Mouse (Mus musculus): Measurements from ENCODE around the gene Trpt1. TPM values are rescaled to one million over a fixed set of nuclear protein-coding genes. Genes with fewer than 3 reads are reported as not detected.

Trpt1 gene
- polyA plus RNA-seq, 2 experiments, result 12.0 to 15.1 TPM

GRCm38 (mm10) chr19:7012426-7012825 lies 16.5 kb downstream of the Trpt1 start:
- no peak overlapping the region for H3K4me3 ChIP-seq (replicated peaks; ENCODE audit: low read length)
- H3K36me3 ChIP-seq (ENCODE audit: control insufficient read depth, insufficient read depth, low read length), result peaks cover 7% of the 10 kb centered on the region; the same call in 1 of the 2 replicates
- no peaks in the 10 kb centered on the region for H3K27me3 ChIP-seq (ENCODE audit: control insufficient read depth, insufficient read depth, low read length)
- no peak for ATAC-seq (ENCODE audit: low FRiP score, low read depth)
- no peak overlapping the region for H3K9ac ChIP-seq (ENCODE audit: low read depth, low read length, severe bottlenecking)
- no peaks in the 10 kb centered on the region for H3K9me3 ChIP-seq (ENCODE audit: control insufficient read depth, low read length)
- H3K4me1 ChIP-seq (ENCODE audit: control insufficient read depth, insufficient read depth, low read length), result no peaks in the 10 kb centered on the region
- DNase-seq (ENCODE audit: low spot score), result no peak
- 92% methylated on average over 4 of the region's 4 CpGs for WGBS
- H3K4me2 ChIP-seq (replicated peaks; ENCODE audit: low read depth, low read length, severe bottlenecking), result no peak overlapping the region
- no peak overlapping the region for H3K27ac ChIP-seq (replicated peaks; ENCODE audit: low read depth, low read length)
- no peak for TF ChIP-seq POLR2A (IDR thresholded peaks at IDR 0.05; ENCODE audit: borderline replicate concordance, extremely low read depth, insufficient read depth, insufficient read length)

DNA sequence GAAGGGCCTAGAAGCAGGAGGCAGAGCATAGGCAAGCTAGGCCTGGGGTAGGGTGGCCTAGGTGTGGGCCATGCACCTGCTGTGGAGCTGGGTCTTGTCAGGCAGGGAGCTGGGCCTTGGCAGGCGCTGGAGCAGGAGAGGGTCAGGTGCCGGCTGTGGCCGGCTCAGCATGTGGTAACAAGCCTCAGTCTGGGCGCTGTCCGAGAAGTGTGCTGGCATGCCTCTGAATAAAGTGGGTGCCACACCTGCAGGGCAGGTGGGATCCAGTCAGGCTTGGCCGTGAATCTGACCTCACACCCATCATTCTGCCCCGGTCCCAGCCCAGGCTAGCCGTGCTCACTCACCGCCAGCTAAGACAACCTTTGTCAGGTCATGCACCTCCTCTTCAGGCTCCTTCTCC lies 18.1 kb downstream of the Trpt1 start:
- Histone ChIP-seq H3K36me3 (ENCODE audit: control insufficient read depth, insufficient read depth, low read length) (peaks cover 17% of the 10 kb centered on the region), H3K4me2 (replicated peaks; ENCODE audit: low read depth, low read length, severe bottlenecking) (no peak overlapping the region), H3K4me3 (replicated peaks; ENCODE audit: low read length) (no peak overlapping the region), H3K27ac (replicated peaks; ENCODE audit: low read depth, low read length) (no peak overlapping the region), H3K9ac (ENCODE audit: low read depth, low read length, severe bottlenecking) (no peak overlapping the region), H3K9me3 (ENCODE audit: control insufficient read depth, low read length) (no peaks in the 10 kb centered on the region), H3K4me1 (ENCODE audit: control insufficient read depth, insufficient read depth, low read length) (no peaks in the 10 kb centered on the region), H3K27me3 (ENCODE audit: control insufficient read depth, insufficient read depth, low read length) (no peaks in the 10 kb centered on the region)
- DNase-seq (ENCODE audit: low spot score) (no peak), ATAC-seq (ENCODE audit: low FRiP score, low read depth) (no peak)
- no peak for TF ChIP-seq POLR2A (IDR thresholded peaks at IDR 0.05; ENCODE audit: borderline replicate concordance, extremely low read depth, insufficient read depth, insufficient read length)
- WGBS, result 85% methylated on average over 9 of the region's 9 CpGs

DNA sequence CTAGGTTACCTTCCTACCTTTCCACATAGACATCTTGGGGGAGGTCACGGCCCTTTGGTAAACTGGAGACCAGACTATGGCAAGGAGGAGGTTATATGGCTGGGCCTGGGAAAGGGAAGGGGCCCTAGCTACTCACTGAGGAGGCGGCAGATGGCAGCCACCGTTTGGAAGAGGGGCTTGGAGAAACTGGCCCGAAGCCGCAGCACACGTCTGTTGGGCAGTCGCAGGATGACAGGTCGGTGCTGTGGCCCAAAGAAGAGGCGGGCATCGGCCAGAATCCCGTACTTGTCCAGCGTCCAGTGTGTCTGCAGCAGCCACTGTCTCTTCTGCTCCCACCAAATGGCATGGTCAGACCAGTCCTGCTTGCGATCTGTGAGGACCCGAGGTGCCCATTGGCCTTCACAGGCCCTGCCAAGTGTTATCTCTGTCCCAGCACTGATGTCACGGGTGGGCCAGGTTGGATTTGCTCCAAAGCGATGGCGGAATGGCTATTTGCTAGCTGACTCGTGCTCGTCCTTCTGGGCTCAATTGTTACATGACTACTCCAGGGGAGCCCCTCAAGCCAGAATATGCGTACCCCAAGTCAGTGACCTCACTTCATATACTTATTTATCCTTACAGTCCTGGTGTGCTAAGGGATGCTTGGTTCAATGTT lies 18.7 kb downstream of the Trpt1 start:
- Histone ChIP-seq H3K9ac (ENCODE audit: low read depth, low read length, severe bottlenecking) (no peak overlapping the region), H3K4me1 (ENCODE audit: control insufficient read depth, insufficient read depth, low read length) (no peaks in the 10 kb centered on the region), H3K27me3 (ENCODE audit: control insufficient read depth, insufficient read depth, low read length) (no peaks in the 10 kb centered on the region), H3K27ac (replicated peaks; ENCODE audit: low read depth, low read length) (no peak overlapping the region), H3K4me3 (replicated peaks; ENCODE audit: low read length) (no peak overlapping the region), H3K36me3 (ENCODE audit: control insufficient read depth, insufficient read depth, low read length) (peaks cover 23% of the 10 kb centered on the region), H3K4me2 (replicated peaks; ENCODE audit: low read depth, low read length, severe bottlenecking) (no peak overlapping the region), H3K9me3 (ENCODE audit: control insufficient read depth, low read length) (no peaks in the 10 kb centered on the region)
- WGBS, result 90% methylated on average over 20 of the region's 20 CpGs
- no peak for ATAC-seq (ENCODE audit: low FRiP score, low read depth)
- TF ChIP-seq POLR2A (IDR thresholded peaks at IDR 0.05; ENCODE audit: borderline replicate concordance, extremely low read depth, insufficient read depth, insufficient read length), result no peak
- DNase-seq (ENCODE audit: low spot score), result no peak

DNA sequence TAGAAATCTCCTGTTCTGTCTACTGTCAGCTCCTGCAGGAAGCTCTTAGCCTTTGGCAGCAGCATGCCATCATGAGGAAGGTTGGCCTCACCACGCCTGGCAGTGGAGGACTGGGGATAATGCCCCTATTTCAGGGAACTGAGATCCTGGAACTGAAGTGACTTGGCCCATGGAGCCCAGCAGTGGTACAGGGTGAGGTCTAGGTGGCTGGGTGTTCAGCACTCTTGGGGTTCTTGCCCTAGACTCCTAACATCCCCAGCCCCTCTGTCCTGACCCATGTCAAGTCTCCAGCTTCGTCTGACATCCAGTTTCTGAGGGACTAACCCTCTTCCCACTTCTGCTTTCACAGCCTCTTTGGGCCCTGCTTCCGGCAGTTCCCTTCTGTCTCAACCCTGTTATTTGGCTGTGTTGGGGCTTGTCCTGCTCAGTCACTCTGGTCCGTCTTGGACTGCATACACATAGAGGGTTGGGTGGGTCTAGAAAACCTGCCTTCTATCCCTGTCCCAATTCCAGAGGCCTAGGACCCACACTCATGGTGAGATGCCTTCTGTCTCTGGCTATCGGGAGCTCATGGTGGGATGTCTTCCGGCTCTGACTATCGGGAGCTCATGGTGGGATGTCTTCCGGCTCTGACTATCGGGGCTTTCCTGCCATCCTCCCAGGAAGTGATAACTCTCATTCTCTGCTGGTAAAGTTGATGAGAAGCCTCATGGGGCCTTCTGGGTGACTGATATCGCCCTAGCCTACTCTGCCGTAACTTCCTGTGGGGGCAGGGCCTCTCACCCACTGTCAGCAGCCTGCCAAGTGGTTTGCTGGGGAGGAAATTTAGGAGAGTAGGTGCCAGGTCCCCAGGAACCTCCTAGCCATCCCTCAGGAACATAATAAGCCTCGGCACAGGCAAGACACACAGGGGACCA lies 21.9 kb downstream of the Trpt1 start:
- Histone ChIP-seq H3K27me3 (ENCODE audit: control insufficient read depth, insufficient read depth, low read length) (no peaks in the 10 kb centered on the region), H3K27ac (replicated peaks; ENCODE audit: low read depth, low read length) (no peak overlapping the region), H3K9me3 (ENCODE audit: control insufficient read depth, low read length) (no peaks in the 10 kb centered on the region), H3K4me2 (replicated peaks; ENCODE audit: low read depth, low read length, severe bottlenecking) (no peak overlapping the region), H3K36me3 (ENCODE audit: control insufficient read depth, insufficient read depth, low read length) (peaks cover 55% of the 10 kb centered on the region), H3K4me3 (replicated peaks; ENCODE audit: low read length) (no peak overlapping the region), H3K4me1 (ENCODE audit: control insufficient read depth, insufficient read depth, low read length) (no peaks in the 10 kb centered on the region), H3K9ac (ENCODE audit: low read depth, low read length, severe bottlenecking) (no peak overlapping the region)
- WGBS, result 81% methylated on average over 12 of the region's 12 CpGs
- TF ChIP-seq POLR2A (IDR thresholded peaks at IDR 0.05; ENCODE audit: borderline replicate concordance, extremely low read depth, insufficient read depth, insufficient read length), result no peak
- DNase-seq (ENCODE audit: low spot score), result no peak
- no peak for ATAC-seq (ENCODE audit: low FRiP score, low read depth)

- H3K4me2 ChIP-seq (replicated peaks; ENCODE audit: low read depth, low read length, severe bottlenecking), result no peak overlapping the region
- 90% methylated on average over 11 of the region's 11 CpGs for WGBS
- no peak overlapping the region for H3K9ac ChIP-seq (ENCODE audit: low read depth, low read length, severe bottlenecking)
Measured at GRCm38 (mm10) chr19:7018546-7018945, 22.6 kb downstream of the Trpt1 start.

More at GRCm38 (mm10) chr19:7018546-7018945, 22.6 kb downstream of the Trpt1 start:
- Histone ChIP-seq H3K9me3 (ENCODE audit: control insufficient read depth, low read length) (no peaks in the 10 kb centered on the region), H3K36me3 (ENCODE audit: control insufficient read depth, insufficient read depth, low read length) (peaks cover 62% of the 10 kb centered on the region), H3K4me1 (ENCODE audit: control insufficient read depth, insufficient read depth, low read length) (no peaks in the 10 kb centered on the region), H3K4me3 (replicated peaks; ENCODE audit: low read length) (no peak overlapping the region), H3K27me3 (ENCODE audit: control insufficient read depth, insufficient read depth, low read length) (no peaks in the 10 kb centered on the region), H3K27ac (replicated peaks; ENCODE audit: low read depth, low read length) (no peak overlapping the region)
- TF ChIP-seq POLR2A (IDR thresholded peaks at IDR 0.05; ENCODE audit: borderline replicate concordance, extremely low read depth, insufficient read depth, insufficient read length), result no peak
- ATAC-seq (ENCODE audit: low FRiP score, low read depth), result no peak
- DNase-seq (ENCODE audit: low spot score), result no peak

Data from limb, embryonic 14.5 days (tissue).